Mouse (Mus musculus): ENCODE measurements around the gene Appbp2. TPM values are rescaled to one million over a fixed set of nuclear protein-coding genes. Genes with fewer than 3 reads are reported as not detected.
A peak's percentile ranks its signal among the peaks of the same experiment; 100 is the strongest.
"Not testable (repeated sequence)": the region's sequence is repeated elsewhere in the genome, so short reads cannot be mapped to it uniquely, and the experiment has no call there.

The Appbp2 gene
- polyA plus RNA-seq, 1 experiment from 2014 or later, result 37.3 TPM

DNA sequence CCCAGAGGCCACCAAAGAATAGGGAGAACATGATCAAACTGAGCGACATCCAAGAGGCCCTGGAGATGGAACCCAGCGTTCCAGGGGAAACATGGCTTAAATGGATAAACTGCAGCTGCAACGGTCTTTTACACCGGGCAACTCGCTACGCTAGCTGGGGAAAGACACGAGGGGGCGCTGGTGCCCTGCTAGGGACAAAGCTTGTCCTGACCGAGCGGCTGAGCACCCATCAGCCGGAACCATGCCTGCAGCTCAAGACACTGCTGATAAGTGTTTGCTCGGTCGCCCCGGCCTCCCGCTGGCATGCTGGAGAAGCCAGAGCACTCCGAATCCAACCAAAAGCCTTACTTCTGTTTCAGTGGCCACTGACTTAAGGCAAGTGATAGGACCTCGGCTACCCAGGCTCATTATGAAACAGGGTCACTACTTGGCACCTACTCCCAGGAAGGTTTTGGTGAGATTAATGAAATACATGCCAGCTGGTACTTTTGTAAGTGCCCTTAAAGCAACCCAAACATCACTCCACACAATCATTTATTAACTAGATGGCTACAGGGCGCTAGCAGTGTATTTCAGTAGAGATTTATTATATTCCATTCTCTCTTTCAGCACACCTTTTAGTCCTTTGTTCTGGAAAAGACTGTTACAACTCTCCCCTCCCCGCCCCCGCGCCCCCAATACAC lies 64.7 kb downstream of the Appbp2 start, which contains the start of gene 1700125H20Rik:
1700125H20Rik (plus strand) TSS at position 347 of the 683 bp plus-strand sequence.
- ChIA-PET CTCF (interaction anchor here (0.9 to 1.7 kb wide), 10 partner anchors 10 to 183 kb away, joined by 3 to 11 read pairs (median 4); partner anchors contain the start of gene Bcas3), POLR2A (interaction anchor here (0.6 to 0.7 kb wide), 3 partner anchors 32 to 686 kb away, joined by 3 to 5 read pairs (median 3); no protein-coding TSS in a partner anchor)
- in situ Hi-C loops (cut with MboI; ENCODE audit: low pct_unique_long_range_greater_than_20kb), result loop anchor here (5.0 kb wide), 2 partner anchors 87 to 182 kb away; partner anchors contain the start of gene Bcas3
- peak; percentile 97 for TF ChIP-seq CTCF (IDR thresholded peaks at IDR 0.05)
- ATAC-seq (peak; percentile 90), DNase-seq (ENCODE audit: low read depth, low spot score) (no peak)
- no peaks in the 10 kb centered on the region for H3K27me3 ChIP-seq

DNA sequence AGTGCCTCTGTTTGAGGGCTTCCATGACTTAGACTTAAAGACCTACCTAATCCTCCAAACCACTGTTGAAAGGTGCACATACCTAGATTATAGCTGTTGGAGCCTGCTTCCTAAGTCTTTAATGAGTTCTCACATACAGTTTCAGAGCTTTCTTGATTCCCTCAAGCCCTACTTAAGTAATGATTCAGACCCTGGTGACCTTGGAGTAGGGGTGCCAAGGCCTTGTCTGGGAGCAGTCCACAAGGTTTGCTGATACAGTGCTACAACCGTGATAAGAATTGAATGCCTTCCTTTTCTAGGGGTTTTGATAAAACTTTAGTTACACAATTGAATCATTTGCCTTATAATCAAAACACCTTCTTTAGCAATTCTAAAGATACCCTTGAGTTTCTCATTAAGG lies 67.4 kb downstream of the Appbp2 start:
- in situ Hi-C loops (cut with MboI; ENCODE audit: low pct_unique_long_range_greater_than_20kb), result no loop called here
- no peaks in the 10 kb centered on the region for H3K27me3 ChIP-seq
- POLR2A ChIA-PET, result interaction anchor here (0.8 kb wide), 1 partner anchor 14 kb away, joined by 4 read pairs; no protein-coding TSS in a partner anchor

DNA sequence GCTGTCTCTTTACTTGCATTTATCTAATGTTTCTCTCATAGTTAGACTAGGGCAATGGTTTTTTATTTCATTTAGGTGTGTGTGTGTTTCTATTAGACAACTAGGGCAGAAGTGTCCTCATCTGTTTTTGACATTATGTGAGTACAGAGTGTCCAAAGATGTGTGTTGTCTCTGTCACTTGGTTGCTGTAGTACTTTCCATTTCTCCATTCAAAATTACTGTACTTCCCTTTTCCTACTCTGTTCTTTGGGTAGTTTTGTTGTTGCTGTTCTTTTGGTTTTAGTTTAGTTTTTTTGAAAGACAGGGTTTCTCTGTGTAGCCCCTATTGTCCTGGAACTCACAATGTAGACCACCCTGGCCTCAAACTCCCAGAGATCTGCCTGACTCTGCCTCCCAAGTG lies 70.6 kb downstream of the Appbp2 start:
- no peak for ATAC-seq
- ChIA-PET POLR2A (interaction anchor here (0.8 kb wide), 1 partner anchor 19 kb away, joined by 3 read pairs; no protein-coding TSS in a partner anchor), CTCF (interaction anchor here (0.9 kb wide), 1 partner anchor 12 kb away, joined by 5 read pairs; no protein-coding TSS in a partner anchor)

More for the DNA sequence above, 67.4 kb downstream of the Appbp2 start:
- no peak for TF ChIP-seq CTCF (IDR thresholded peaks at IDR 0.05)
- DNase-seq (ENCODE audit: low read depth, low spot score) (no peak), ATAC-seq (no peak)
- CTCF ChIA-PET, result interaction anchor here (0.9 to 1.8 kb wide), 2 partner anchors 15 to 36 kb away, joined by 3 to 4 read pairs; no protein-coding TSS in a partner anchor

DNA sequence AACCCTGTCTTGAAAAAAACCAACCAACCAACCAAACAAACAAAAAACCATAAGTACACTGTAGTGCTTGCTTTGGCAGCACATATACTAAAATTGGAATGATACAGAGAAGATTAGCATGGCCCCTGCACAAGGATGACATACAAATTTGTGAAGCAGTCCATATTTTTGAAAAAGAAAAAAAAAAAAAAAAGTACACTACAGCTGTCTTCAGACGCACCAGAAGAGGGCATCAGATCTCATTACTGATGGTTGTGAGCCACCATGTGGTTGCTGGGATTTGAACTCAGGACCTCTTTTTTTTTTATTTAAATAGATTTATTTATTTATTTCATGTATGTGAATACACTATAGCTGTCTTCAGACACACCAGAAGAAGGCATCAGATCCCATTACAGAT lies 71.9 kb downstream of the Appbp2 start:
- in situ Hi-C loops (cut with MboI; ENCODE audit: low pct_unique_long_range_greater_than_20kb); ATAC-seq; CTCF ChIA-PET; DNase-seq (ENCODE audit: low read depth, low spot score); POLR2A ChIA-PET; H3K27me3 ChIP-seq: not testable (repeated sequence)

More for the DNA sequence above, 70.6 kb downstream of the Appbp2 start:
- no peak for TF ChIP-seq CTCF (IDR thresholded peaks at IDR 0.05)
- no peaks in the 10 kb centered on the region for H3K27me3 ChIP-seq
- no peak for DNase-seq (ENCODE audit: low read depth, low spot score)
- in situ Hi-C loops (cut with MboI; ENCODE audit: low pct_unique_long_range_greater_than_20kb), result no loop called here

DNA sequence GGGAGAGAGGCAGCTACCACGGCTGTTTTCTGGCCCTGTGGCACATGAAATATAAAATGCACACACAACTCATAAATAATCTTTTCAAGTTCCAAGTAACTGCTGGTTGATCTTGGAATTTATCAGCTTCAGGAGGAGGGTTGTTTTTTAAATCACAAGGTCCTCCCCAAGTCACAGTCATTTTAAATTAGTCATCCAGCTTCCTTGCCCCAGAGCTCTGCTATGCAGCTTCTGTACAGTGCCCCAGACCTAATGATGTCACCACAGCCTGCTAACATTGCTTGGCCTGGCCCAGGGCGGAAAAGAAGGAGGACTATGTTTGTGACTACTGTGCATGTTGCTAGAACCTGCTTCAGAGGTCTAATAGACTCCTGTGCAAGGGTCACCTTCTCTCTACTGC lies 77.6 kb downstream of the Appbp2 start:
- H3K27me3 ChIP-seq, result no peaks in the 10 kb centered on the region
- DNase-seq (ENCODE audit: low read depth, low spot score), result no peak
- ATAC-seq, result peak; percentile 85
- in situ Hi-C loops (cut with MboI; ENCODE audit: low pct_unique_long_range_greater_than_20kb), result no loop called here
- ChIA-PET POLR2A (no interaction called here), CTCF (no interaction called here)
- TF ChIP-seq CTCF (IDR thresholded peaks at IDR 0.05), result no peak

DNA sequence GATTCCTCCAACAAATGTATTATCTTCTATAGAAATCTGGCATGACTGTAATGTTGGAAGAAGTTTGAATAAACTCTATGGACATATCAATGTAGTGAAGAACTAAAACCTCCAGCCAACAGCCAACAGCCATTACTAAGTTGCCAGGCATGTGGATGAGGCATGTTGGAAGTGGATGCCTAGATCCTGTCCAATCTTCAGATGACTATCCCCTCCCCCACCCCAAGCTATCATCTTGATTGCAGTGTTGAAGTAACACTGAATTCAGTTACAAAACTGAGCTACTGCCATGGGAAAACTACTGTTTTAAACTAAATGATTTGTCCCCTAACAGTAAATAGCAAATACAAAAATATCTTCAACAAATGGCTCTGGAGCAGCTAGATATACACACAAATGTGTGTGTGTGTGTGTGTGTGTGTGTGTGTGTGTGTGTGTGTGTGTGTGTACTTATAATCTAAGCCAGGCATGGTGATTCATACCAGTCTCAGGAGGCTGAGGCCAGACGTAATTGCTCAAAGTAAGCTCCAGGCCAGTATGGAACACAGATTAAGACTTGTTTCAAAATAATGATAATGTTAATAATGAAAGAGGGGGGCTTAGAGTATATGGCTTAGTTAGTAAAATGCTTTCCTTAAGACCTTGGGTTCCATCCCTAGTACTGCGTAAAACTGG lies 82.5 kb downstream of the Appbp2 start:
- POLR2A ChIA-PET, result no interaction called here
- TF ChIP-seq CTCF (IDR thresholded peaks at IDR 0.05), result no peak
- no peak for DNase-seq (ENCODE audit: low read depth, low spot score)
- in situ Hi-C loops (cut with MboI; ENCODE audit: low pct_unique_long_range_greater_than_20kb), result no loop called here
- CTCF ChIA-PET, result interaction anchor here (0.7 to 1.1 kb wide), 2 partner anchors 12 to 137 kb away, joined by 3 to 5 read pairs; no protein-coding TSS in a partner anchor
- peaks cover 7% of the 10 kb centered on the region for H3K27me3 ChIP-seq
- no peak for ATAC-seq

DNA sequence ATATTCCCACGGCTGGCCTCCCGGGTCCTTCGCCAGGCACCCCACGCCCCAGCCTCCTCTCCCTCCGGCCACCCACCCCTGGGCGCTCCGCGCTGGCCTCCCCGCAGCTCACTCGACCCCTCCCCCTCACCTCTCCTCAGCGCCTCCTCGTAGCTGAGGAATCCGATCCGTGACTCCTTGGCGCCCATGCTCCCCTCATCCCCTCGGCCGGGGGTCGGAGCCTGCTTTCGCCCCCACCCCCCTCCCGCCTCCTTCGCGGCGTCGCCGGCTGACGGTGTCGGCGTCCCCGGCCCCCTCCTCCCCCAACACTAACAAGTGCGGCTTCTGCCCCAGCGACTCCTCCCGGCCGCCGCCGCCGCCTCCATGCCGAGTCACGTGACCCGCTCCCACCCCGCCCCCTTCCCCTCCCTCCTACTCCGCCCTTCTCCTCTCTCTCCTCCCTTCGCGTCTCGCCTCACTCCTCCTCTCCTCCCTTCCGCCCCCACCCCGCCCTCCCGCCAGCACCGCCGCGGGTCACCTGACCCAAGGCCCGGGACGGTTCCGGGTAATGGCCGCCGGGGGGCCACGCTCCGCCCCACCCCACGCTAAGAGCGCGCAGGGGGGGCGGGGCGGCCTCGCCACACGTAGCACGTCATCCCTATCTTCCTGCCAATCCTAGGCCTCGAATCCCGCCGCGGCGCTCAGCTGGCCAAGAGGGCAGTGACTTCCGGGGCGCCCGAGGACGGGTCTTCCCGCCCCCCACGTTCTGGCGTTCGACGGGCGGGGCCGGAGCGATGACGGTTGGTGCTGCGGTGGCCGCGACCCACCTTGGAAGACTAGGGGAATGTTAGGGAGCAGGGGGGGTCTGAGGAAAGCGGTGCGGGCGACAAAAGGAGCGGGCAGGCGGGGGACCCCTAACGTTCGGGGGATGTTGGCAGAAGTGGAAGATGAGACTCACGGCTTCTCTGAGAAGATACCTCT lies 95.1 kb downstream of the Appbp2 start, which contains the start of gene Usp32:
Usp32 (minus strand) TSS at position 581 of the 960 bp plus-strand sequence.
- TF ChIP-seq CTCF (IDR thresholded peaks at IDR 0.05), result no peak
- in situ Hi-C loops (cut with MboI; ENCODE audit: low pct_unique_long_range_greater_than_20kb), result no loop called here
- DNase-seq (ENCODE audit: low read depth, low spot score) (peak; percentile 80), ATAC-seq (peak; percentile 94)
- ChIA-PET POLR2A (interaction anchor here (0.6 to 0.8 kb wide), 2 partner anchors 16 to 309 kb away, joined by 3 to 5 read pairs; no protein-coding TSS in a partner anchor), CTCF (no interaction called here)
- no peaks in the 10 kb centered on the region for H3K27me3 ChIP-seq

DNA sequence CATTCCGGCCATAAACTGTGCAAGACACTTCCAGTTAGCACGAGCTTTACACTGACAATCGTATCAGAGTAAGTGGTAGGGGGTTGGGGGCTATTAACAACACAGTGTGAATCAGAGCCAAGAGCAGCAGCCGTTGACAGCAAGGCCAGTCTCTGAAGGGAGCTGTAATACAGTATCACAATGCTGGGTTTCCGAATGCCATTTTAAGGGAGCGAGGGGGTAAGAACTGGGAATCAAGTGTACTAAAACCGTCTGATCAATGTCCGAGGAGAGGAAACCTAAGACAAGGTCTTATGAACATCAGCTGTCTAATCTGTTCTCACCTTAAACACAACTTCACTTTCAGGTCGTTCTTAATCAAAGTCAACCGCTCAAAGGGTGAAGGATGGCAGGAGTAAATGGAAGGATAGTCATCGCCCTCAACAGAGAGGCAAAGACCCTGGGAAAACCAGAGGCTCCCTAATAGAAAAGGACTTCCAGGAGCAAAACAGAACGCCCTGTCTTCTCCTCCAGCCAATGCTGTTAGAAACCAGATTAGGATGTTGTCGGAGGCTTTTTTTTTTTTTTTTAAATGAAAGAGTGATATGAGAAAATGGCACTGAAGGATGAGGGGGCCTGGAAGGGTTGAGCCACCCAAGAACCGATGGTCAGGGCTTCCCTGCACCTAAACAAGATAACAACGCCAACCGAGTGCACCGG lies 96.0 kb downstream of the Appbp2 start:
- DNase-seq (ENCODE audit: low read depth, low spot score), result no peak
- no peak for TF ChIP-seq CTCF (IDR thresholded peaks at IDR 0.05)

More for the DNA sequence above, 96.0 kb downstream of the Appbp2 start:
- CTCF ChIA-PET, result no interaction called here
- ATAC-seq, result no peak
- in situ Hi-C loops (cut with MboI; ENCODE audit: low pct_unique_long_range_greater_than_20kb), result no loop called here
- POLR2A ChIA-PET, result interaction anchor here (0.6 to 1.1 kb wide), 3 partner anchors 31 to 308 kb away, joined by 3 to 5 read pairs (median 4); partner anchors contain the start of gene 1700125H20Rik
- H3K27me3 ChIP-seq, result no peaks in the 10 kb centered on the region

Other genes starting within 250 kb of the Appbp2 start
- 36.8 TPM for gene Usp32, start 95.0 kb downstream of the Appbp2 start, polyA plus RNA-seq (2021)
- 0.09 TPM for gene 1700125H20Rik, start 64.7 kb downstream of the Appbp2 start, polyA plus RNA-seq (2021)
- gene Ppm1d, start 76.1 kb upstream of the Appbp2 start, polyA plus RNA-seq (2021), result 16.7 TPM
- 31.6 TPM for gene Bcas3, start 118.0 kb upstream of the Appbp2 start, polyA plus RNA-seq (2021)

Measured in Patski (cell line).